Mouse (Mus musculus) small intestine, adult 2 months (tissue): ENCODE results near the gene Fam213a.

Experiments used
- CTCF ChIP-seq: fragments of 200-500 bp; IDR thresholded peaks from 2 replicates; pipeline ENCODE4 v1.5.1; 2012; ENCODE audit warnings: low read depth, mild to moderate bottlenecking, control low read depth, inconsistent platforms, low read length, moderate library complexity, mixed read lengths; ENCODE audit not compliant: insufficient replicate concordance, insufficient read length; ENCODE audit errors: extremely low read depth
- POLR2A ChIP-seq: fragments of 200-500 bp; IDR thresholded peaks from 2 replicates; pipeline ENCODE4 v1.6.1; 2012; ENCODE audit warnings: low read depth, mild to moderate bottlenecking, control low read depth, inconsistent platforms, low read length, moderate library complexity

- TF ChIP-seq CTCF (no peak), POLR2A (no peak)
Observed at GRCm38 (mm10) chr14:40979723-40980122, 33.9 kb downstream of the Fam213a start.
